ENCODE assay signal across 7 mouse cellular contexts in the genomic region with DNA sequence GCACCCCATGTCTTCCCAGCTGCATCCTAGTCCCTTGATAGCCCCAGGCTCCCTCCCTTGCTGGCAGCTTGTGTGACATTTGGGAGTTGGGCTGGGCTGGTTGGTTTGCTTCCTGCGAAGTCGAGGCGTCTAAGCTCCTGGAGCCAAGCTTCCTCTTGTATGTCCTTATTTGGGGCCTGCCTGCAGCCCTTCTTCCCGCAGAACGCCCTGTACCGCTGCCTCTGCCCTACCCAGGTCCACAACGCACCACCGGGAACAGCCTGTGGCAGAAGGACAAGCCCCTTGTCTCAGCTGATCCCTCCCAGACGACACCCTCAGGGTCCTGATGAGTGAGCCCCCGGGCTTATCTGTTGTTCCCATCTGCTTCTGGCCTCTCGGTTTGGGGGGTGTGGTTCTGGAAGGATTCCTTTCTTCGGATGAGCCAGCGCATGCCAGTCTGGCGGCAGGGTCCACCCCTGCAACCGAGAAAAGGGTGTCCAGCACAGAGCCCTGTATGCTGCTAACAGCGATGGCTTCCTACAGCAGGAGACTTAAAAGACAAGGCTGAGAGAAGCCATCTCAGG. TPM values are rescaled to one million over a fixed set of nuclear protein-coding genes. Genes with fewer than 3 reads are reported as not detected.
DNase-seq lines count a peak whose midpoint lies in the region; ATAC-seq and TF ChIP-seq lines count a peak whose summit lies in the region.

No protein-coding gene starts in this region.

- H3K4me2 ChIP-seq in liver, embryonic 15.5 days: peak overlapping the region; percentile 67

- peaks cover 3% of the 10 kb centered on the region; the same call in 1 of the 2 replicates for H3K4me1 ChIP-seq in spleen, adult 2 months (ENCODE audit: control insufficient read depth, insufficient read depth, insufficient read length)
- peaks cover 32% of the 10 kb centered on the region for H3K4me1 ChIP-seq in embryonic facial prominence, embryonic 10.5 days
- peaks cover 65% of the 10 kb centered on the region for H3K4me1 ChIP-seq in liver, embryonic 15.5 days (replicated peaks)

- ATAC-seq in liver, embryonic 15.5 days (ENCODE audit: insufficient read depth): peak; percentile 71

- H3K9me3 ChIP-seq in embryonic facial prominence, embryonic 10.5 days: no peaks in the 10 kb centered on the region
- H3K9me3 ChIP-seq in liver, embryonic 15.5 days (replicated peaks): no peaks in the 10 kb centered on the region

- intact Hi-C loops in heart, postnatal 25 days (cut with DNase I): no loop called here

- H3K27ac ChIP-seq in spleen, adult 2 months (ENCODE audit: insufficient read depth, low read length): peak overlapping the region; percentile 62
- peak overlapping the region; percentile 71 for H3K27ac ChIP-seq in embryonic facial prominence, embryonic 10.5 days (replicated peaks)
- peak overlapping the region; percentile 96 for H3K27ac ChIP-seq in liver, embryonic 15.5 days (replicated peaks)

- no peaks in the 10 kb centered on the region for H3K27me3 ChIP-seq in spleen, adult 2 months (ENCODE audit: control insufficient read depth, insufficient read depth, low read length)
- H3K27me3 ChIP-seq in embryonic facial prominence, embryonic 10.5 days (replicated peaks; ENCODE audit: low read depth, poor library complexity, severe bottlenecking): peaks cover 12% of the 10 kb centered on the region; the same call in 1 of the 2 replicates
- H3K27me3 ChIP-seq in liver, embryonic 15.5 days: no peaks in the 10 kb centered on the region

- no peak for TF ChIP-seq CTCF in spleen, adult 2 months (IDR thresholded peaks at IDR 0.05; ENCODE audit: extremely low read depth, insufficient read depth, insufficient read length, insufficient replicate concordance)

- no peaks in the 10 kb centered on the region for H3K36me3 ChIP-seq in spleen, adult 2 months (ENCODE audit: control insufficient read depth, insufficient read depth, low read length)
- H3K36me3 ChIP-seq in embryonic facial prominence, embryonic 10.5 days (replicated peaks): no peaks in the 10 kb centered on the region
- H3K36me3 ChIP-seq in liver, embryonic 15.5 days (replicated peaks): no peaks in the 10 kb centered on the region

- no peak for TF ChIP-seq POLR2A in spleen, adult 2 months (IDR thresholded peaks at IDR 0.05; ENCODE audit: low read depth, low read length)

- H3K9ac ChIP-seq in liver, embryonic 15.5 days: peak overlapping the region; percentile 33

- H3K4me3 ChIP-seq in spleen, adult 2 months (ENCODE audit: extremely low read depth, insufficient read depth, insufficient read length): no peak overlapping the region; the same call in 1 of the 2 replicates
- peak overlapping the region; percentile 27; the same call in 1 of the 2 replicates for H3K4me3 ChIP-seq in embryonic facial prominence, embryonic 10.5 days
- H3K4me3 ChIP-seq in liver, embryonic 15.5 days (replicated peaks): peak overlapping the region; percentile 32

- no peak for DNase-seq in spleen, adult 2 months (ENCODE audit: low read depth in 1 of 2, low spot score in 2 of 2)
- no peak for DNase-seq in spleen, adult 12 weeks (ENCODE audit: low spot score)
- peak; percentile 38 for DNase-seq in embryonic facial prominence, embryonic 10.5 days (ENCODE audit: low spot score)
- DNase-seq in heart, postnatal 25 days (ENCODE audit: low spot score): peak; percentile 64
- no peak for DNase-seq in right cerebral cortex, postnatal 10 days (ENCODE audit: low spot score in 2 of 2)
- no peak for DNase-seq in thymus, postnatal 36 days

- 45% methylated on average over 16 of the region's 16 CpGs for WGBS in spleen, adult 2 months
- 9% methylated on average over 16 of the region's 16 CpGs for WGBS in embryonic facial prominence, embryonic 10.5 days
- WGBS in liver, embryonic 15.5 days (ENCODE audit: insufficient replicate concordance): 6% methylated on average over 16 of the region's 16 CpGs

RNA-seq across cellular contexts. Expression of gene Clic4, which starts 14.3 kb away (rescaled TPM):
- 34.7 and 40.8 TPM in 2 replicates for polyA plus RNA-seq in spleen, adult 2 months (2012; rRNA removed)
- 207 and 211 TPM in 2 replicates for polyA plus RNA-seq in embryonic facial prominence, embryonic 10.5 days (2016; fragmentation: Nextera tagmentation; extraction: Ambion mirVana)
- 100 to 1,000 TPM; 249 to 269 TPM for total RNA-seq in heart, postnatal 25 days (2021)
- polyA plus RNA-seq in liver, embryonic 15.5 days (2015; fragmentation: Nextera tagmentation; extraction: Ambion mirVana): 110 and 120 TPM in 2 replicates

Comparison
In these comparisons a context has a peak if more than half of its experiments do, and no peak if none do; other contexts are left out.
1. DNase-seq: peak in embryonic facial prominence, embryonic 10.5 days (single experiment) and heart, postnatal 25 days (single experiment); none in spleen, adult 2 months (0 of 2), spleen, adult 12 weeks (single experiment), right cerebral cortex, postnatal 10 days (0 of 2) and thymus, postnatal 36 days (0 of 2).
2. Peak in every context shown above with its lines, with median percentiles within 50 percentile points of each other: H3K27ac ChIP-seq.